ENCODE assay signal across 8 mouse cellular contexts in genomic region chr7:4470275-4471178, GRCm38 (mm10). TPM values are rescaled to one million over a fixed set of nuclear protein-coding genes. Genes with fewer than 3 reads are reported as not detected.
DNase-seq lines count a peak whose midpoint lies in the region; ATAC-seq and TF ChIP-seq lines count a peak whose summit lies in the region.

No protein-coding gene starts in this region.

- H3K36me3 ChIP-seq in E14TG2a.4 (ENCODE audit: insufficient read depth, low read length), result no peaks in the 10 kb centered on the region
- H3K36me3 ChIP-seq in forebrain, embryonic 11.5 days (ENCODE audit: control insufficient read depth, insufficient read depth, low read length), result no peaks in the 10 kb centered on the region
- H3K36me3 ChIP-seq in neural tube, embryonic 14.5 days (ENCODE audit: control insufficient read depth, insufficient read depth, low read length), result no peaks in the 10 kb centered on the region

- intact Hi-C loops in heart, postnatal 10 days (cut with DNase I), result loop anchor here (1.0 to 10.0 kb wide), 3 partner anchors 39 to 806 kb away; partner anchors contain the start of gene Leng1

- peaks cover 72% of the 10 kb centered on the region for H3K27me3 ChIP-seq in E14TG2a.4 (ENCODE audit: insufficient read depth, low read length)
- H3K27me3 ChIP-seq in forebrain, embryonic 11.5 days (ENCODE audit: control insufficient read depth, insufficient read depth, low read length), result peaks cover 30% of the 10 kb centered on the region
- peaks cover 15% of the 10 kb centered on the region for H3K27me3 ChIP-seq in neural tube, embryonic 14.5 days (ENCODE audit: control insufficient read depth, insufficient read depth, low read length)

- no peaks in the 10 kb centered on the region for H3K9me3 ChIP-seq in E14TG2a.4 (ENCODE audit: low read length)
- no peaks in the 10 kb centered on the region for H3K9me3 ChIP-seq in forebrain, embryonic 11.5 days (ENCODE audit: control insufficient read depth, low read length)
- H3K9me3 ChIP-seq in neural tube, embryonic 14.5 days (ENCODE audit: control insufficient read depth, low read length), result no peaks in the 10 kb centered on the region

- no peak overlapping the region for H3K27ac ChIP-seq in forebrain, embryonic 11.5 days (ENCODE audit: low read depth, low read length)
- H3K27ac ChIP-seq in neural tube, embryonic 14.5 days (ENCODE audit: low read depth, low read length), result no peak overlapping the region

- peaks cover 42% of the 10 kb centered on the region for H3K4me1 ChIP-seq in E14TG2a.4 (replicated peaks; ENCODE audit: low read depth, low read length)
- H3K4me1 ChIP-seq in forebrain, embryonic 11.5 days (replicated peaks; ENCODE audit: control insufficient read depth, insufficient read depth, low read length), result peaks cover 2% of the 10 kb centered on the region; the same call in 1 of the 2 replicates
- H3K4me1 ChIP-seq in neural tube, embryonic 14.5 days (ENCODE audit: control insufficient read depth, insufficient read depth, low read length), result peaks cover 6% of the 10 kb centered on the region; the same call in 1 of the 2 replicates

- H3K4me2 ChIP-seq in forebrain, embryonic 11.5 days (ENCODE audit: low read depth, low read length, severe bottlenecking), result peak overlapping the region; percentile 47
- peak overlapping the region; percentile 79 for H3K4me2 ChIP-seq in neural tube, embryonic 14.5 days (ENCODE audit: low read depth, low read length)

- H3K9ac ChIP-seq in forebrain, embryonic 11.5 days (ENCODE audit: low read length), result peak overlapping the region; percentile 36; the same call in 1 of the 2 replicates
- H3K9ac ChIP-seq in neural tube, embryonic 14.5 days (replicated peaks; ENCODE audit: low read depth, low read length), result peak overlapping the region; percentile 46

- ATAC-seq in forebrain, embryonic 11.5 days (replicated peaks; ENCODE audit: low FRiP score), result peak; percentile 71
- ATAC-seq in neural tube, embryonic 14.5 days (ENCODE audit: low read depth), result peak; percentile 61

- TF ChIP-seq CTCF in E14TG2a.4 (conservative IDR thresholded peaks at IDR 0.05; ENCODE audit: low read length), result no peak

- peak; percentile 69 to 79 for DNase-seq in adrenal gland, postnatal 36 days
- peak; percentile 81 for DNase-seq in forebrain, embryonic 11.5 days (ENCODE audit: low spot score)
- DNase-seq in heart, postnatal 10 days, result peak; percentile 59 to 72
- peak; percentile 83 for DNase-seq in kidney, postnatal 14 days
- DNase-seq in lung, adult 18-20 months, result peak; percentile 78 to 86
- DNase-seq in spleen, adult 12 weeks (ENCODE audit: low spot score), result no peak

- peak overlapping the region; percentile 63 for H3K4me3 ChIP-seq in E14TG2a.4 (replicated peaks; ENCODE audit: low read length)
- H3K4me3 ChIP-seq in forebrain, embryonic 11.5 days (ENCODE audit: low read depth, low read length), result peak overlapping the region; percentile 19
- H3K4me3 ChIP-seq in neural tube, embryonic 14.5 days (ENCODE audit: low read depth, low read length), result peak overlapping the region; percentile 39

- 3% methylated on average over 34 of the region's 35 CpGs for WGBS in forebrain, embryonic 11.5 days
- WGBS in neural tube, embryonic 14.5 days, result 3% methylated on average over 35 of the region's 35 CpGs

RNA-seq across cellular contexts. Expression of gene Eps8l1, which starts 10.1 kb away (rescaled TPM):
- 1 to 10 TPM; 2.6 to 9.6 TPM for total RNA-seq in adrenal gland, postnatal 36 days (2021)
- 3.3 and 3.8 TPM in 2 replicates for polyA plus RNA-seq in forebrain, embryonic 11.5 days (2014; fragmentation: Nextera tagmentation; extraction: Ambion mirVana)
- 1 to 10 TPM; 3.2 to 3.5 TPM for total RNA-seq in heart, postnatal 10 days (2021)
- 5.9 and 6.9 TPM in 2 replicates for polyA plus RNA-seq in neural tube, embryonic 14.5 days (2014; fragmentation: Nextera tagmentation; extraction: Ambion mirVana)

RNA-seq across cellular contexts. Expression of gene Rdh13, which starts 25.1 kb away (rescaled TPM):
- 10 to 100 TPM; 18.3 to 24.1 TPM for total RNA-seq in adrenal gland, postnatal 36 days (2021)
- polyA plus RNA-seq in forebrain, embryonic 11.5 days (2014; fragmentation: Nextera tagmentation; extraction: Ambion mirVana), result 28.4 and 31.0 TPM in 2 replicates
- total RNA-seq in heart, postnatal 10 days (2021), result 10 to 100 TPM; 32.8 to 34.1 TPM
- polyA plus RNA-seq in neural tube, embryonic 14.5 days (2014; fragmentation: Nextera tagmentation; extraction: Ambion mirVana), result 43.7 and 44.6 TPM in 2 replicates

RNA-seq across cellular contexts. Expression of gene Ppp1r12c, which starts 31.0 kb away (rescaled TPM):
- total RNA-seq in adrenal gland, postnatal 36 days (2021), result 100 to 1,000 TPM in 1 of 2 experiments, 10 to 100 TPM in 1; 74.6 to 112 TPM
- polyA plus RNA-seq in forebrain, embryonic 11.5 days (2014; fragmentation: Nextera tagmentation; extraction: Ambion mirVana), result 46.8 and 48.6 TPM in 2 replicates
- 10 to 100 TPM; 74.8 to 97.1 TPM for total RNA-seq in heart, postnatal 10 days (2021)
- 48.6 and 52.4 TPM in 2 replicates for polyA plus RNA-seq in neural tube, embryonic 14.5 days (2014; fragmentation: Nextera tagmentation; extraction: Ambion mirVana)

RNA-seq across cellular contexts. Expression of gene Tnnt1, which starts 45.7 kb away (rescaled TPM):
- total RNA-seq in adrenal gland, postnatal 36 days (2021), result 1 to 10 TPM; 1.0 to 1.8 TPM
- 4.2 and 5.6 TPM in 2 replicates for polyA plus RNA-seq in forebrain, embryonic 11.5 days (2014; fragmentation: Nextera tagmentation; extraction: Ambion mirVana)
- total RNA-seq in heart, postnatal 10 days (2021), result 10 to 100 TPM; 36.1 to 38.1 TPM
- 2.8 and 4.9 TPM in 2 replicates for polyA plus RNA-seq in neural tube, embryonic 14.5 days (2014; fragmentation: Nextera tagmentation; extraction: Ambion mirVana)

RNA-seq across cellular contexts. Expression of gene Tnni3, which starts 53.5 kb away (rescaled TPM):
- under 1 TPM; 0.56 to 0.76 TPM for total RNA-seq in adrenal gland, postnatal 36 days (2021)
- polyA plus RNA-seq in forebrain, embryonic 11.5 days (2014; fragmentation: Nextera tagmentation; extraction: Ambion mirVana), result 1.8 and 2.4 TPM in 2 replicates
- total RNA-seq in heart, postnatal 10 days (2021), result 1,000 to 10,000 TPM; 6,124 to 6,345 TPM
- 0.84 and 2.0 TPM in 2 replicates for polyA plus RNA-seq in neural tube, embryonic 14.5 days (2014; fragmentation: Nextera tagmentation; extraction: Ambion mirVana)
